ENCODE assay signal across 7 mouse cellular contexts in the genomic region with DNA sequence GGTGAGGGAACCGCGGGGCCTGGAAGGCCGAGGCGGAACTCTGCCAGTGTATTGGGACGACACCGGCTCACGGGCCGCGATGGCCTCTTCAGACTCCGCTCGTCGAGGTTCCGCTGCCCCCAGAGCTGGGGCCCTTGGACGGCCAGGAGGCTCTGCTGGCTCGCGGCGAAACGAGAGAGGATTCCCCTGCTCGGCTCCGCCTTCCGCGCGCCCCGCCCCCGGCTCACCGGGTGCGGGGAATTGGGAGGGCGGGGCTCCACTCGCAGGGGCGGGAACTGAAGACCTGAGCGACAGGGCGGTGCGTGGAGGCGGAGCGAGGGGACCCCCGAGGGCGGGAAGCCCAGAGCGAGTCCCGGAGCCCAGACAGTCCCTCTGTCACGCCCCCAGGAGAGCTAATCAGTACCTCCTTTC. TPM values are rescaled to one million over a fixed set of nuclear protein-coding genes. Genes with fewer than 3 reads are reported as not detected.
DNase-seq lines count a peak whose midpoint lies in the region; ATAC-seq and TF ChIP-seq lines count a peak whose summit lies in the region.

A gene (minus strand): TSS at position 154 of the 411 bp plus-strand sequence.

- peaks cover 10% of the 10 kb centered on the region for H3K27me3 ChIP-seq in embryonic facial prominence, embryonic 11.5 days (ENCODE audit: control insufficient read depth, insufficient read depth, low read length)
- H3K27me3 ChIP-seq in heart, adult 2 months (ENCODE audit: control insufficient read depth, insufficient read depth, low read length): no peaks in the 10 kb centered on the region
- H3K27me3 ChIP-seq in kidney, adult 2 months (replicated peaks; ENCODE audit: control insufficient read depth, insufficient read depth, low read length): no peaks in the 10 kb centered on the region
- H3K27me3 ChIP-seq in limb, embryonic 12.5 days: peaks cover 49% of the 10 kb centered on the region
- H3K27me3 ChIP-seq in midbrain, embryonic 14.5 days (ENCODE audit: control insufficient read depth, insufficient read depth, low read length): no peaks in the 10 kb centered on the region

- H3K4me2 ChIP-seq in embryonic facial prominence, embryonic 11.5 days (ENCODE audit: low read depth, low read length): peak within 1 kb of the TSS; percentile 98
- H3K4me2 ChIP-seq in limb, embryonic 12.5 days: peak within 1 kb of the TSS; percentile 94
- peak within 1 kb of the TSS; percentile 85 for H3K4me2 ChIP-seq in midbrain, embryonic 14.5 days (ENCODE audit: low read length)

- peak; percentile 91 for ATAC-seq in embryonic facial prominence, embryonic 11.5 days (replicated peaks; ENCODE audit: insufficient number of reproducible peaks, low FRiP score, low TSS enrichment, low read depth)
- ATAC-seq in limb, embryonic 12.5 days (ENCODE audit: insufficient number of reproducible peaks, insufficient read depth, low FRiP score, low TSS enrichment, low read depth): peak; percentile 92
- ATAC-seq in midbrain, embryonic 14.5 days (ENCODE audit: low FRiP score, low TSS enrichment): peak; percentile 89

- peak within 1 kb of the TSS; percentile 60 for H3K4me3 ChIP-seq in embryonic facial prominence, embryonic 11.5 days (ENCODE audit: low read depth, low read length)
- H3K4me3 ChIP-seq in heart, adult 2 months: peak within 1 kb of the TSS; percentile 70
- H3K4me3 ChIP-seq in kidney, adult 2 months (ENCODE audit: insufficient read depth, low read depth, low read length): peak within 1 kb of the TSS; percentile 56
- peak within 1 kb of the TSS; percentile 71 for H3K4me3 ChIP-seq in limb, embryonic 12.5 days (replicated peaks)
- H3K4me3 ChIP-seq in midbrain, embryonic 14.5 days (replicated peaks; ENCODE audit: low read depth, low read length): peak within 1 kb of the TSS; percentile 73

- no peak for TF ChIP-seq EP300 in heart, adult 2 months (IDR thresholded peaks at IDR 0.05; ENCODE audit: insufficient read depth, low read depth, low read length)

- WGBS in embryonic facial prominence, embryonic 11.5 days: under 1% methylated on average over 31 of the region's 40 CpGs
- WGBS in heart, adult 2 months: under 1% methylated on average over 40 of the region's 40 CpGs
- WGBS in kidney, adult 2 months: under 1% methylated on average over 40 of the region's 40 CpGs
- WGBS in limb, embryonic 12.5 days: under 1% methylated on average over 40 of the region's 40 CpGs
- WGBS in midbrain, embryonic 14.5 days: under 1% methylated on average over 39 of the region's 40 CpGs

- H3K27ac ChIP-seq in embryonic facial prominence, embryonic 11.5 days (replicated peaks; ENCODE audit: low read depth, low read length): no peak within 1 kb of the TSS
- no peak within 1 kb of the TSS; the same call in none of the 2 replicates for H3K27ac ChIP-seq in heart, adult 2 months
- no peak within 1 kb of the TSS for H3K27ac ChIP-seq in kidney, adult 2 months (ENCODE audit: insufficient read depth, low read depth, low read length)
- H3K27ac ChIP-seq in limb, embryonic 12.5 days: peak within 1 kb of the TSS; percentile 56; the same call in 1 of the 2 replicates
- H3K27ac ChIP-seq in midbrain, embryonic 14.5 days (replicated peaks; ENCODE audit: low read depth, low read length): peak within 1 kb of the TSS; percentile 79

- peak within 1 kb of the TSS; percentile 57 for H3K9ac ChIP-seq in embryonic facial prominence, embryonic 11.5 days (replicated peaks; ENCODE audit: low read length)
- H3K9ac ChIP-seq in heart, adult 2 months (ENCODE audit: low read depth, low read length): peak within 1 kb of the TSS; percentile 72
- peak within 1 kb of the TSS; percentile 74 for H3K9ac ChIP-seq in limb, embryonic 12.5 days (replicated peaks)
- peak within 1 kb of the TSS; percentile 81 for H3K9ac ChIP-seq in midbrain, embryonic 14.5 days (replicated peaks; ENCODE audit: low read length)

- no peaks in the 10 kb centered on the region for H3K79me2 ChIP-seq in heart, adult 2 months (replicated peaks; ENCODE audit: control insufficient read depth, insufficient read depth, low read length)

- no peaks in the 10 kb centered on the region for H3K4me1 ChIP-seq in embryonic facial prominence, embryonic 11.5 days (ENCODE audit: control insufficient read depth, insufficient read depth, low read length)
- H3K4me1 ChIP-seq in heart, adult 2 months (ENCODE audit: control insufficient read depth, insufficient read depth, low read length): no peaks in the 10 kb centered on the region
- no peaks in the 10 kb centered on the region for H3K4me1 ChIP-seq in kidney, adult 2 months (ENCODE audit: control insufficient read depth, insufficient read depth, low read length)
- peaks cover 4% of the 10 kb centered on the region; the same call in 1 of the 2 replicates for H3K4me1 ChIP-seq in limb, embryonic 12.5 days (replicated peaks)
- H3K4me1 ChIP-seq in midbrain, embryonic 14.5 days (ENCODE audit: control insufficient read depth, insufficient read depth, low read length): peaks cover 7% of the 10 kb centered on the region; the same call in 1 of the 2 replicates

- TF ChIP-seq POLR2A in heart, adult 2 months (IDR thresholded peaks at IDR 0.05; ENCODE audit: insufficient read depth, low read depth, low read length): peak; percentile 56; the same call in 1 of the 2 replicates
- no peak for TF ChIP-seq POLR2A in kidney, adult 2 months (IDR thresholded peaks at IDR 0.05; ENCODE audit: low read depth, low read length)

- no peaks in the 10 kb centered on the region for H3K9me3 ChIP-seq in embryonic facial prominence, embryonic 11.5 days (replicated peaks; ENCODE audit: control insufficient read depth, low read length)
- H3K9me3 ChIP-seq in limb, embryonic 12.5 days: no peaks in the 10 kb centered on the region
- H3K9me3 ChIP-seq in midbrain, embryonic 14.5 days (ENCODE audit: control insufficient read depth, low read length): no peaks in the 10 kb centered on the region

- no peak for TF ChIP-seq CTCF in heart, adult 2 months (IDR thresholded peaks at IDR 0.05)
- no peak for TF ChIP-seq CTCF in kidney, adult 2 months (conservative IDR thresholded peaks at IDR 0.05; ENCODE audit: insufficient read depth, insufficient read length, low read depth, low read length)

- peak; percentile 88 for DNase-seq in adrenal gland, postnatal 25 days
- DNase-seq in embryonic facial prominence, embryonic 11.5 days (ENCODE audit: low spot score): peak; percentile 92
- peak; percentile 86 to 87 for DNase-seq in heart, adult 2 months
- DNase-seq in kidney, adult 2 months: peak; percentile 92
- DNase-seq in midbrain, embryonic 14.5 days: peak; percentile 93
- peak; percentile 50 to 73 for DNase-seq in spleen, postnatal 10 days (ENCODE audit: low spot score in 2 of 2)

- no peaks in the 10 kb centered on the region for H3K36me3 ChIP-seq in embryonic facial prominence, embryonic 11.5 days (replicated peaks; ENCODE audit: control insufficient read depth, insufficient read depth, low read depth, low read length)
- no peaks in the 10 kb centered on the region for H3K36me3 ChIP-seq in heart, adult 2 months (ENCODE audit: control insufficient read depth, insufficient read depth, low read length)
- no peaks in the 10 kb centered on the region for H3K36me3 ChIP-seq in kidney, adult 2 months (ENCODE audit: control insufficient read depth, insufficient read depth, low read length)
- H3K36me3 ChIP-seq in limb, embryonic 12.5 days: no peaks in the 10 kb centered on the region
- no peaks in the 10 kb centered on the region for H3K36me3 ChIP-seq in midbrain, embryonic 14.5 days (ENCODE audit: control insufficient read depth, insufficient read depth, low read length)

- intact Hi-C loops in heart, adult 2 months (cut with DNase I): loop anchor here (2.0 kb wide), 1 partner anchor 178 kb away; no protein-coding TSS in a partner anchor

RNA-seq across cellular contexts. Expression of the gene that starts here (rescaled TPM):
- total RNA-seq in adrenal gland, postnatal 25 days (2021): 7.9 and 9.5 TPM in 2 replicates
- polyA plus RNA-seq in embryonic facial prominence, embryonic 11.5 days (2014; fragmentation: Nextera tagmentation; extraction: Ambion mirVana): 3.9 and 4.9 TPM in 2 replicates
- 1 to 10 TPM; 4.5 to 5.5 TPM for total RNA-seq in heart, adult 2 months (2021)
- polyA plus RNA-seq in heart, adult 2 months (2012; rRNA removed): 0.94 and 2.1 TPM in 2 replicates
- 2.8 and 5.4 TPM in 2 replicates for polyA plus RNA-seq in kidney, adult 2 months (2012; rRNA removed)
- polyA plus RNA-seq in limb, embryonic 12.5 days (2016; fragmentation: Nextera tagmentation; extraction: Ambion mirVana): 15.3 and 17.0 TPM in 2 replicates
- polyA plus RNA-seq in midbrain, embryonic 14.5 days (2014; fragmentation: Nextera tagmentation; extraction: Ambion mirVana): 26.6 and 41.2 TPM in 2 replicates

Comparison
In these comparisons a context has a peak if more than half of its experiments do, and no peak if none do; other contexts are left out.
1. H3K27ac ChIP-seq: peak in limb, embryonic 12.5 days (single experiment) and midbrain, embryonic 14.5 days (single experiment); none in embryonic facial prominence, embryonic 11.5 days (single experiment), heart, adult 2 months (single experiment) and kidney, adult 2 months (single experiment).
2. Peak in every context shown above with its lines, with median percentiles within 50 percentile points of each other: DNase-seq, ATAC-seq, H3K4me2 ChIP-seq, H3K4me3 ChIP-seq and H3K9ac ChIP-seq.